Mouse (Mus musculus) adrenal gland, postnatal 14 days (tissue): ENCODE measurements around the gene Nbl1. TPM values are rescaled to one million over a fixed set of nuclear protein-coding genes. Genes with fewer than 3 reads are reported as not detected.

ENCODE experiments used
- total RNA-seq: library from RNA; stranded (reverse); gene quantifications from 2 replicates; pipeline ENCODE4 v1.2.3, GENCODE M21; 2021

The Nbl1 gene
- total RNA-seq, 1 experiment from 2014 or later = 33.7 TPM

Other genes with a start within 250 kb of the Nbl1 start
- gene Pla2g5, start 229.5 kb downstream of the Nbl1 start, total RNA-seq = 9.2 and 13.2 TPM in 2 replicates
- not detected in 2 replicates for gene Gm13030, start 219.0 kb downstream of the Nbl1 start, total RNA-seq
- 1.2 and 1.4 TPM in 2 replicates for gene Pla2g2e, start 215.1 kb downstream of the Nbl1 start, total RNA-seq
- gene Otud3, start 179.0 kb downstream of the Nbl1 start, total RNA-seq = 11.0 and 12.1 TPM in 2 replicates
- not detected in 2 replicates for gene Rnf186, start 125.9 kb downstream of the Nbl1 start, total RNA-seq
- gene Tmco4, start 120.1 kb downstream of the Nbl1 start, total RNA-seq = 14.0 and 15.8 TPM in 2 replicates
- 0.15 TPM in 1 of 2 replicates, not detected in the other for gene Htr6, start 17.4 kb downstream of the Nbl1 start, total RNA-seq
- 480 and 499 TPM in 2 replicates for gene Minos1, start 38.1 kb upstream of the Nbl1 start, total RNA-seq
- gene Capzb, start 99.9 kb upstream of the Nbl1 start, total RNA-seq = 316 and 319 TPM in 2 replicates
- gene Pqlc2, start 217.7 kb upstream of the Nbl1 start, total RNA-seq = 7.5 and 10.0 TPM in 2 replicates
- gene Akr7a5, start 217.8 kb upstream of the Nbl1 start, total RNA-seq = 61.0 and 62.5 TPM in 2 replicates